Mouse (Mus musculus): Measurements from ENCODE around the gene Acap2. TPM values are rescaled to one million over a fixed set of nuclear protein-coding genes. Genes with fewer than 3 reads are reported as not detected.
A peak's percentile ranks its signal among the peaks of the same experiment; 100 is the strongest.

Acap2 gene
- total and polyA plus RNA-seq, 3 experiments: 17.2 to 19.1 TPM; not detected in 1

DNA sequence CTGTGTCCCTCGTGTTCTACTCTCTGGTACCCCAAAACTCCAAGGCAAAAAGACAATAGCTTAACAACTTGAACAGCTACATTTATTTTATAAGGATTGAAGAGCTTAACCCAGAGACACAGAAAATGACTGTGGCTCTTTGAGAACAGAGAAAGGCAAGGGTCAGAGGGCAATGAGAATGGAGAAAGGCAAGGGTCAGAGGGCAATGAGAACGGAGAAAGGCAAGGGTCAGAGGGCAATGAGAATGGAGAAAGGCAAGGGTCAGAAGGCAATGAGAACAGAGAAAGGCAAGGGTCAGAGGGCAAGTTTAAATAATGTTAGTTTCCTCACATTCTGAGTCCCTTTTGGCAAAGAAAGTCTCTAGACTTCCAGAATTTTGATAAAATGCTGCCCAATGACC, 41.6 kb downstream of the Acap2 start:
- H3K79me2 ChIP-seq (ENCODE audit: control insufficient read depth, insufficient read depth, low read length, poor library complexity): peaks cover 6% of the 10 kb centered on the region; the same call in 1 of the 2 replicates
- peaks cover 0 to 3% of the 10 kb centered on the region in 2 experiments; a peak in 2 of 4 replicates for H3K36me3 ChIP-seq (ENCODE audit: control insufficient read depth in 1 of 2, insufficient read depth in 2 of 2, low read length in 2 of 2)
- TF ChIP-seq SIN3A (IDR thresholded peaks at IDR 0.05; ENCODE audit: low read length) (no peak), TBP (IDR thresholded peaks at IDR 0.05; ENCODE audit: low read depth, low read length) (no peak), USF1 (IDR thresholded peaks at IDR 0.05; ENCODE audit: low read depth, low read length) (no peak), UBTF (IDR thresholded peaks at IDR 0.05; ENCODE audit: borderline replicate concordance, insufficient read depth, low read depth, low read length) (no peak), CHD1 (IDR thresholded peaks at IDR 0.05; ENCODE audit: low read depth, low read length) (no peak), POLR2AphosphoS5 (IDR thresholded peaks at IDR 0.05; ENCODE audit: borderline replicate concordance, low read depth, low read length) (no peak), MEF2A (IDR thresholded peaks at IDR 0.05; ENCODE audit: extremely low read depth, insufficient replicate concordance, low read depth, low read length, poor library complexity, severe bottlenecking) (no peak), GATA1 (IDR thresholded peaks at IDR 0.05; ENCODE audit: low read depth, low read length) (no peak), JUND (IDR thresholded peaks at IDR 0.05; ENCODE audit: low read depth, low read length) (no peak), USF2 (IDR thresholded peaks at IDR 0.05; ENCODE audit: borderline replicate concordance in 1 of 2, insufficient read depth in 1 of 2, low read depth in 1 of 2, low read length in 2 of 2) (no peak), ETS1 (IDR thresholded peaks at IDR 0.05; ENCODE audit: low read depth, low read length) (no peak), RCOR1 (IDR thresholded peaks at IDR 0.05; ENCODE audit: low read depth, low read length) (no peak), TAL1 (IDR thresholded peaks at IDR 0.05; ENCODE audit: low read length) (no peak)
- no peak overlapping the region for H3K9ac ChIP-seq (ENCODE audit: control insufficient read depth, low read depth, low read length, poor library complexity, severe bottlenecking)
- no peak for DNase-seq (ENCODE audit: low read depth, low spot score)
- no peak overlapping the region for H3K27ac ChIP-seq (ENCODE audit: control insufficient read depth, low read depth, low read length)
- H3K27me3 ChIP-seq (ENCODE audit: control insufficient read depth in 1 of 2, insufficient read depth in 2 of 2, low read length in 2 of 2): no peaks in the 10 kb centered on the region
- no peaks in the 10 kb centered on the region for H3K9me3 ChIP-seq (replicated peaks; ENCODE audit: insufficient read depth, low read length)
- H3K4me1 ChIP-seq (ENCODE audit: control insufficient read depth in 1 of 2, insufficient read depth in 2 of 2, low read length in 2 of 2): no peaks in the 10 kb centered on the region
- H3K4me3 ChIP-seq (ENCODE audit: control insufficient read depth in 1 of 2, insufficient read depth in 1 of 2, low read depth in 2 of 2, low read length in 2 of 2): no peak overlapping the region

DNA sequence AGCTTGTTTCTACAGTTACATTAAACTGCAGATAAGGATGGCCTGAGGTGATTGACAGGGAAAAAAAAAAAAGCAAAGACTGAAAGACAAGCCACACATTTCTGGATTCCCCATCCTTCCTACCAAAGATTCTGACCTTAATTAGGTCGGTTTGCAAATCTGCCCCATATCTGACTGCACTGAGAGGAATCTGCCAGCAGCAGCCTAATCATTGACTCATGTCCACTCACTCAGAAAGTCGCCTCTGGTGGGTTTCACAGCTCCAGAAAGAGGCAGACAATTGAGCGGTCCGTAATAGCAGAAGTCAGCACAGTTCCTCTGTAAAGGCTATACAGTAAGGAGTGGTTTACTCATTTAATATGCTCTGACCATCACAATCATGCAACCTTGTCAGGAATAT, 51.2 kb downstream of the Acap2 start:
- no peaks in the 10 kb centered on the region for H3K79me2 ChIP-seq (ENCODE audit: control insufficient read depth, insufficient read depth, low read length, poor library complexity)
- no peaks in the 10 kb centered on the region for H3K27me3 ChIP-seq (ENCODE audit: control insufficient read depth in 1 of 2, insufficient read depth in 2 of 2, low read length in 2 of 2)
- H3K36me3 ChIP-seq (ENCODE audit: control insufficient read depth in 1 of 2, insufficient read depth in 2 of 2, low read length in 2 of 2): no peaks in the 10 kb centered on the region; a peak in 1 of 4 replicates
- DNase-seq (ENCODE audit: low read depth, low spot score): no peak
- no peak overlapping the region for H3K27ac ChIP-seq (ENCODE audit: control insufficient read depth, low read depth, low read length)
- no peaks in the 10 kb centered on the region for H3K4me1 ChIP-seq (ENCODE audit: control insufficient read depth in 1 of 2, insufficient read depth in 2 of 2, low read length in 2 of 2)
- no peak for TF ChIP-seq NRF1 (IDR thresholded peaks at IDR 0.05; ENCODE audit: insufficient read depth, low read depth, low read length, poor library complexity, severe bottlenecking)
- peak; percentile 43; the same call in 1 of the 2 replicates for TF ChIP-seq ZNF384 (IDR thresholded peaks at IDR 0.05; ENCODE audit: low read depth, low read length)
- H3K9ac ChIP-seq (ENCODE audit: control insufficient read depth, low read depth, low read length, poor library complexity, severe bottlenecking): no peak overlapping the region
- no peak overlapping the region for H3K4me3 ChIP-seq (ENCODE audit: control insufficient read depth in 1 of 2, insufficient read depth in 1 of 2, low read depth in 2 of 2, low read length in 2 of 2)
- no peaks in the 10 kb centered on the region for H3K9me3 ChIP-seq (replicated peaks; ENCODE audit: insufficient read depth, low read length)
